Mouse (Mus musculus): ENCODE measurements around the gene Fam92b. TPM values are rescaled to one million over a fixed set of nuclear protein-coding genes. Genes with fewer than 3 reads are reported as not detected.

The Fam92b gene
- total and polyA plus RNA-seq, 3 experiments = not detected

GRCm38 (mm10) chr8:120131158-120131557 lies 46.1 kb downstream of the Fam92b start:
- Histone ChIP-seq H3K9me3 (replicated peaks; ENCODE audit: insufficient read depth, low read length) (no peaks in the 10 kb centered on the region), H3K4me1 (ENCODE audit: control insufficient read depth in 1 of 2, insufficient read depth in 2 of 2, low read length in 2 of 2) (no peaks in the 10 kb centered on the region), H3K36me3 (ENCODE audit: control insufficient read depth in 1 of 2, insufficient read depth in 2 of 2, low read length in 2 of 2) (no peaks in the 10 kb centered on the region), H3K9ac (ENCODE audit: control insufficient read depth, low read depth, low read length, poor library complexity, severe bottlenecking) (no peak overlapping the region), H3K27me3 (ENCODE audit: control insufficient read depth in 1 of 2, insufficient read depth in 2 of 2, low read length in 2 of 2) (no peaks in the 10 kb centered on the region), H3K4me3 (ENCODE audit: control insufficient read depth in 1 of 2, insufficient read depth in 1 of 2, low read depth in 2 of 2, low read length in 2 of 2) (no peak overlapping the region), H3K79me2 (ENCODE audit: control insufficient read depth, insufficient read depth, low read length, poor library complexity) (no peaks in the 10 kb centered on the region), H3K27ac (ENCODE audit: control insufficient read depth, low read depth, low read length) (no peak overlapping the region)
- TF ChIP-seq RAD21 (IDR thresholded peaks at IDR 0.05; ENCODE audit: low read depth, low read length) = no peak
- TF ChIP-seq POLR2AphosphoS2 (IDR thresholded peaks at IDR 0.05; ENCODE audit: low read length) = no peak
- no peak for TF ChIP-seq EP300 (IDR thresholded peaks at IDR 0.05; ENCODE audit: low read depth in 1 of 2, low read length in 2 of 2)
- no peak for TF ChIP-seq ZKSCAN1 (IDR thresholded peaks at IDR 0.05; ENCODE audit: low read depth, low read length)
- no peak for TF ChIP-seq GATA1 (IDR thresholded peaks at IDR 0.05; ENCODE audit: low read depth, low read length)
- no peak for TF ChIP-seq POLR2A (IDR thresholded peaks at IDR 0.05; ENCODE audit: control insufficient read depth in 1 of 2, insufficient read depth in 1 of 2, low read depth in 1 of 2, low read length in 2 of 2, poor library complexity in 1 of 2)
- no peak for TF ChIP-seq GABPA (IDR thresholded peaks at IDR 0.05; ENCODE audit: low read depth, low read length)
- TF ChIP-seq TCF12 (IDR thresholded peaks at IDR 0.05; ENCODE audit: low read depth, low read length) = no peak
- TF ChIP-seq UBTF (IDR thresholded peaks at IDR 0.05; ENCODE audit: borderline replicate concordance, insufficient read depth, low read depth, low read length) = no peak
- TF ChIP-seq CTCF (IDR thresholded peaks at IDR 0.05 in 2 of 3, conservative IDR thresholded peaks at IDR 0.05 in 1 of 3; ENCODE audit: control insufficient read depth in 1 of 3, insufficient read depth in 1 of 3, low read depth in 2 of 3, low read length in 3 of 3, poor library complexity in 1 of 3, severe bottlenecking in 1 of 3) = no peak
- TF ChIP-seq HCFC1 (IDR thresholded peaks at IDR 0.05; ENCODE audit: low read depth, low read length) = no peak
- TF ChIP-seq ZC3H11A (IDR thresholded peaks at IDR 0.05; ENCODE audit: low read depth, low read length) = no peak
- no peak for TF ChIP-seq RCOR1 (IDR thresholded peaks at IDR 0.05; ENCODE audit: low read depth, low read length)
- TF ChIP-seq USF2 (IDR thresholded peaks at IDR 0.05; ENCODE audit: borderline replicate concordance in 1 of 2, insufficient read depth in 1 of 2, low read depth in 1 of 2, low read length in 2 of 2) = no peak
- TF ChIP-seq ZNF384 (IDR thresholded peaks at IDR 0.05; ENCODE audit: low read depth, low read length) = no peak
- no peak for TF ChIP-seq SMC3 (IDR thresholded peaks at IDR 0.05; ENCODE audit: low read depth, low read length)
- no peak for DNase-seq (ENCODE audit: low read depth, low spot score)

GRCm38 (mm10) chr8:120129547-120129946 lies 47.7 kb downstream of the Fam92b start:
- no peaks in the 10 kb centered on the region for H3K27me3 ChIP-seq (ENCODE audit: control insufficient read depth in 1 of 2, insufficient read depth in 2 of 2, low read length in 2 of 2)
- no peak overlapping the region for H3K27ac ChIP-seq (ENCODE audit: control insufficient read depth, low read depth, low read length)
- no peak overlapping the region for H3K9ac ChIP-seq (ENCODE audit: control insufficient read depth, low read depth, low read length, poor library complexity, severe bottlenecking)
- H3K4me3 ChIP-seq (ENCODE audit: control insufficient read depth in 1 of 2, insufficient read depth in 1 of 2, low read depth in 2 of 2, low read length in 2 of 2) = no peak overlapping the region
- no peaks in the 10 kb centered on the region for H3K79me2 ChIP-seq (ENCODE audit: control insufficient read depth, insufficient read depth, low read length, poor library complexity)
- no peaks in the 10 kb centered on the region for H3K36me3 ChIP-seq (ENCODE audit: control insufficient read depth in 1 of 2, insufficient read depth in 2 of 2, low read length in 2 of 2)
- H3K9me3 ChIP-seq (replicated peaks; ENCODE audit: insufficient read depth, low read length) = no peaks in the 10 kb centered on the region
- no peaks in the 10 kb centered on the region for H3K4me1 ChIP-seq (ENCODE audit: control insufficient read depth in 1 of 2, insufficient read depth in 2 of 2, low read length in 2 of 2)
- no peak for DNase-seq (ENCODE audit: low read depth, low spot score)
- TF ChIP-seq MAFK (IDR thresholded peaks at IDR 0.05; ENCODE audit: borderline replicate concordance, low read depth, low read length) (no peak), MYB (IDR thresholded peaks at IDR 0.05; ENCODE audit: low read depth, low read length) (no peak), NELFE (IDR thresholded peaks at IDR 0.05; ENCODE audit: low read depth, low read length) (no peak), E2F4 (IDR thresholded peaks at IDR 0.05; ENCODE audit: borderline replicate concordance, low read depth, low read length) (no peak), CHD1 (IDR thresholded peaks at IDR 0.05; ENCODE audit: low read depth, low read length) (no peak), MYC (IDR thresholded peaks at IDR 0.05; ENCODE audit: low read depth, low read length) (no peak), CHD2 (IDR thresholded peaks at IDR 0.05; ENCODE audit: low read length) (no peak), TAL1 (IDR thresholded peaks at IDR 0.05; ENCODE audit: low read length) (no peak), POLR2AphosphoS2 (IDR thresholded peaks at IDR 0.05; ENCODE audit: low read length) (no peak), GABPA (IDR thresholded peaks at IDR 0.05; ENCODE audit: low read depth, low read length) (no peak), SMC3 (IDR thresholded peaks at IDR 0.05; ENCODE audit: low read depth, low read length) (no peak), CTCF (IDR thresholded peaks at IDR 0.05 in 2 of 3, conservative IDR thresholded peaks at IDR 0.05 in 1 of 3; ENCODE audit: control insufficient read depth in 1 of 3, insufficient read depth in 1 of 3, low read depth in 2 of 3, low read length in 3 of 3, poor library complexity in 1 of 3, severe bottlenecking in 1 of 3) (no peak)

All from MEL (cell line).